Mouse (Mus musculus): ENCODE results near the gene Car11. TPM values are rescaled to one million over a fixed set of nuclear protein-coding genes. Genes with fewer than 3 reads are reported as not detected.

The Car11 gene
- polyA plus RNA-seq, 1 experiment from 2014 or later = 14.9 TPM

DNA sequence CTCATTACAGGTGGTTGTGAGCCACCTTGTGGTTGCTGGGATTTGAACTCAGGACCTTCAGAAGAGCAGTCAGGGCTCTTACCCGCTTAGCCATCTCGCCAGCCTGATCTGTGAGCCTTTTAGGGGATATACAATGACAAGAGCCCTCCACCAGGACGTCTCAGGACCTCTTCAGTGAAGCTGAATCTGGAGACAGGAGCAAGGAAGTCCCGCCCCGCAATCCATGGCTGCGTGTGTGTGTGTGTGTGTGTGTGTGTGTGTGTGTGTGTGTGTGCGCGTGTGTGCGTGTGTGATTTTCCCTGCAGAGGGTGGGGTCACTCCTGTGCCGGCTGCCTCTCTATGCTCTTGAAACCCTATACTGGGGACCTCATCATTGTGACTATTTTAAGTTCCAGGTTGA, 40.2 kb downstream of the Car11 start:
- Histone ChIP-seq H3K9me3 (replicated peaks) (no peaks in the 10 kb centered on the region), H3K4me2 (no peak overlapping the region), H3K27me3 (peaks cover 10% of the 10 kb centered on the region; the same call in 1 of the 2 replicates), H3K4me3 (no peak overlapping the region), H3K36me3 (ENCODE audit: poor library complexity, severe bottlenecking) (no peaks in the 10 kb centered on the region), H3K27ac (no peak overlapping the region), H3K9ac (no peak overlapping the region), H3K4me1 (no peaks in the 10 kb centered on the region)
- ATAC-seq = no peak
- 76% methylated on average over 10 of the region's 10 CpGs for WGBS

DNA sequence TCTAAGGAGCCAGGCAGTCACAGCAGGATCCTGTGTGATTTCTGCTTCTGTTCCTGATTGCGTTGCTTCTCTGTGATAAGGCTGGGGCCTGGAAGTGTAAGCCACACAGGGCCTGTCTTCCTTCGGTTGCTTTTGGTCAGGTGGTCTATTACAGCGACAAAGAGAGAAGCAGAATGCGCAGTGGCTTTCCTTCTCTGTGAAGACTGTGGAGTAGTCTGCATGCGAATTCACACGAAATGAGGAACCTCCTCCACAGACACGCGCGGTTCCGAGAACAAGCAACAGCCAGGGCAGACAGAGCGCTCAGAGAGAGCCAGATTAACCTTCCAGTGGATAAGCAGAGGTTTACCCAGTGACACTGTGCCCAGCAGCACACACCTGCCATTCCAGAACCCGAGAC, 41.7 kb downstream of the Car11 start:
- peaks cover 10% of the 10 kb centered on the region; the same call in 1 of the 2 replicates for H3K27me3 ChIP-seq
- no peak overlapping the region for H3K4me2 ChIP-seq
- ATAC-seq = no peak
- H3K4me1 ChIP-seq = no peaks in the 10 kb centered on the region
- H3K4me3 ChIP-seq = peak overlapping the region; percentile 4; the same call in 1 of the 2 replicates
- H3K9me3 ChIP-seq (replicated peaks) = no peaks in the 10 kb centered on the region
- H3K36me3 ChIP-seq (ENCODE audit: poor library complexity, severe bottlenecking) = no peaks in the 10 kb centered on the region
- H3K27ac ChIP-seq = no peak overlapping the region
- WGBS = 85% methylated on average over 12 of the region's 12 CpGs
- no peak overlapping the region for H3K9ac ChIP-seq

DNA sequence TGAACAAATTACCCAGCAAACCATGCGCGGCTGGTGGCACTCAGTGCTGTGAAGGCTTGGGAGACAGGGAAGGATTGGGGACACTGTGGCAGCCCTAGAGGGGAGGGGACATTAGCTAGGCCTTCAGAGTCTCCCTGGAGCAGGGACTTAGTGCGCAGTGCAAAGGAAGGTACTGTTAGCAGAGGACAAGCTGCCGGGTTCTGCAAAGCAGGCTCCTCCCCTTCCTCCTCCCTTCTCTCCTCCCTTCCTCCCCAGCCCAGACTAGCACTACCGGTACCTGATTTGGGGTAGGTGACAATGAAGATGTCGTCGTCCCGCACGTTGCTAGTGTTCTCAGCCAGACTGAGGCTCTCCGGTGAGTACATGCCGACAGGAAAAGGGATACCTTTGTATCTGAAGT, 42.1 kb downstream of the Car11 start:
- ATAC-seq = no peak; the same call in 1 of the 2 replicates

DNA sequence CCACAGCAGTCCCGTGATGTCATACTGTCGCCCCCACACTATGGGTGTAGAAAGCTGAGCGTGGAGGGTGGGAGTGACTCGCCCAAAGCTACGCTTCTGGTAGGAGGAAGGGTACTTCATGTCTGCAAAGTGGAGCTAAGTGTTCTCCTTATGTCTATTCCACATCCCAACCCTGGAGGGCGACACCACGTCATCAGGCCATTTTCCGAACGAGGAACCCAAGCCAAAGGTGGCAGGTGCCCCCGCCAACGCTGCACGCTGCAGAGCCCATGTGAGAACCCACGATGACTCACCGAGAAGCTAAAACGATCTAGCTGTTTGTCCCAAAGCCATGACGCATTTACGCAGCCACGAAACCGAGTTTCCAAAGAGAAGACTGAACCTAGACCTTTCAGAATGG, 42.7 kb downstream of the Car11 start:
- 32% methylated on average over 19 of the region's 19 CpGs for WGBS
- peak overlapping the region; percentile 16; the same call in 1 of the 2 replicates for H3K4me2 ChIP-seq
- H3K9ac ChIP-seq = no peak overlapping the region
- no peaks in the 10 kb centered on the region for H3K36me3 ChIP-seq (ENCODE audit: poor library complexity, severe bottlenecking)
- ATAC-seq = no peak
- H3K27me3 ChIP-seq = peaks cover 10% of the 10 kb centered on the region; the same call in 1 of the 2 replicates
- no peak overlapping the region; the same call in 1 of the 2 replicates for H3K4me3 ChIP-seq
- no peak overlapping the region for H3K27ac ChIP-seq
- no peaks in the 10 kb centered on the region for H3K4me1 ChIP-seq
- H3K9me3 ChIP-seq (replicated peaks) = peaks cover 5% of the 10 kb centered on the region

More for the DNA sequence above, 42.1 kb downstream of the Car11 start:
- peaks cover 3% of the 10 kb centered on the region for H3K9me3 ChIP-seq (replicated peaks)
- H3K4me1 ChIP-seq = no peaks in the 10 kb centered on the region
- H3K27me3 ChIP-seq = peaks cover 10% of the 10 kb centered on the region; the same call in 1 of the 2 replicates
- no peak overlapping the region for H3K9ac ChIP-seq
- 0 out of 2 replicates have a peak overlapping the region, but pooled peaks have one; percentile 16 for H3K4me2 ChIP-seq
- no peaks in the 10 kb centered on the region for H3K36me3 ChIP-seq (ENCODE audit: poor library complexity, severe bottlenecking)
- H3K27ac ChIP-seq = no peak overlapping the region
- 42% methylated on average over 11 of the region's 11 CpGs for WGBS
- H3K4me3 ChIP-seq = peak overlapping the region; percentile 4; the same call in 1 of the 2 replicates

DNA sequence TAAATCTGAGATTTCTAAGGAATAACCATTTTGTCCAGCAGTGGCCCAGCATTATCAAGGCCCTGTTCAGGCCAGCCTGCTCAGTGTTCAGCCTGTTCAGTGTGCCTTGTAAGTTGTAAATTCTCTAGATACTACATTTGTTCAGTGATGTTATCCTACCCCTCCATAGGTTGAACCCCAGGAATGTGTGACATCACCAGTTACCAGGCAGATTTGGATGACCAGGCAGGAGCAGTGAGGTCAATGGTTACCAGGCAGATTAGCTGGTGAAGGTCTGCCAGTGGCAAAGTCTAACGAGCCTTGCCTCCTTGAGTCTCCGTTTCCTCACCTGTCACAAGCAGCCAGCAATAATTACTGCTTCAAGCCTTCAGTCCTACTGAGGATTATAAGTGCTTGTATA, 44.7 kb downstream of the Car11 start:
- ATAC-seq = no peak
- H3K4me3 ChIP-seq = no peak overlapping the region
- peaks cover 5% of the 10 kb centered on the region for H3K9me3 ChIP-seq (replicated peaks)
- no peaks in the 10 kb centered on the region; the same call in 1 of the 2 replicates for H3K4me1 ChIP-seq
- no peak overlapping the region for H3K9ac ChIP-seq
- peaks cover 10% of the 10 kb centered on the region; the same call in 1 of the 2 replicates for H3K27me3 ChIP-seq
- H3K27ac ChIP-seq = no peak overlapping the region
- 35% methylated on average over 2 of the region's 2 CpGs for WGBS
- no peaks in the 10 kb centered on the region for H3K36me3 ChIP-seq (ENCODE audit: poor library complexity, severe bottlenecking)
- no peak overlapping the region for H3K4me2 ChIP-seq

DNA sequence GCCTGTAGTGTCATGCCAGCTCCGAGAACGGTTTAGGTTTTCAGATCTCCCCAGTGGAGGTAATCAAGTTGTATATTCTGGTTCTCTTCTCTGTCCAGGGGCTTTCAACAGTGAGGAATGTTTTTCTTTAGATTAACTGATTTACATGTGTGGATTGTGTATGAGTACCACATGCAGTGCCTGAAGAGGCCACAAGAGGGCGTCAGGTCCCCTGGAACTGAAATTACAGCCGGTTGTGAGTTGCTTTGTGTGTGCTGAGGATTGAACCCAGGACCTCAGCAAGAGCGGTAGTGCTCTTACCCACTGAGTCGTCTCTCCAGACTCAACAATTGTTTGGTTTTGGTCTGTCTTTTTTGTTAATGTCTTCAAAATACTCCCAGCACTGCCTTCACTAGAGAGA, 46.9 kb downstream of the Car11 start:
- H3K9ac ChIP-seq = no peak overlapping the region
- no peaks in the 10 kb centered on the region; the same call in 1 of the 2 replicates for H3K4me1 ChIP-seq
- 70% methylated on average over 6 of the region's 6 CpGs for WGBS
- no peak for ATAC-seq
- H3K27ac ChIP-seq = no peak overlapping the region
- H3K4me2 ChIP-seq = no peak overlapping the region
- no peak overlapping the region for H3K4me3 ChIP-seq
- peaks cover 10% of the 10 kb centered on the region; the same call in 1 of the 2 replicates for H3K27me3 ChIP-seq
- H3K9me3 ChIP-seq (replicated peaks) = peaks cover 5% of the 10 kb centered on the region
- H3K36me3 ChIP-seq (ENCODE audit: poor library complexity, severe bottlenecking) = no peaks in the 10 kb centered on the region

DNA sequence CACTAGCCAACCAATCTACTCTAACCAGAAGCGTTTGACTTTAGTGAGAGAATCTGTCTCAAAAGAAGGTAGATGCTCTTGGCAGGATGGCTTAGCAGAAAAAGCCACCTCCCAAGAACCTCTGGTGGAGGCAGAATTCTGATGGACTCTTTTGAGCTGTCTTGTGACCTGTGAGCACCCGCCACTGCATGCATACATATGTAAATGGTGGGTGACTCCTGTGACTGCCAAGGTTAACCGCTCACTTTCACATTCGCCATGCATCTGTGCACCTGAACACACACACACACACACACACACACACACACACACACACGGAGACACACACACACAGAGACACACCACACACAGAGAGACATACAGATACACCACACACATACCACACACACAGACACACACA, 47.8 kb downstream of the Car11 start:
- WGBS = 77% methylated on average over 5 of the region's 5 CpGs
- Histone ChIP-seq H3K4me2 (no peak overlapping the region), H3K4me3 (no peak overlapping the region), H3K4me1 (no peaks in the 10 kb centered on the region; the same call in 1 of the 2 replicates), H3K9me3 (replicated peaks) (peaks cover 5% of the 10 kb centered on the region), H3K9ac (no peak overlapping the region), H3K36me3 (ENCODE audit: poor library complexity, severe bottlenecking) (no peaks in the 10 kb centered on the region), H3K27me3 (peaks cover 2% of the 10 kb centered on the region; the same call in 1 of the 2 replicates), H3K27ac (no peak overlapping the region)
- no peak for ATAC-seq

DNA sequence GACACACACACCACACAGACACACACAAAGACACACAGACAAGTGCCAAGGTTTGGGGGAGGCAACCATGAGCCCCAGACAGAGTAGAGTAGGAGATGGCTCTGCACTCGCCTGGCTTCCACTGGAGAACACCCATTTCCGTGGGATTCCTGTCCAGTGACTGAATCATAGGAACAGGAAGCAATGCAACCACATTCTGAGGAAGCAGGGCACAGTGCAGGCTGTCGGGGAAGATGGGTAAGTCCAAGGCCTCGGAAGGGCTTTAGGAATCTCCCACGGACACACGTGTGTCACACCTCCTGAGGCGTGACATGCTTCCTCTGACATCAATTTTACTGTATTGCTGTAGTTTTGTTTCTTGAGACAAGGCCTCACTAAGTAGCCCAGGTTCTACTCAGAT, 48.5 kb downstream of the Car11 start:
- no peak for ATAC-seq

DNA sequence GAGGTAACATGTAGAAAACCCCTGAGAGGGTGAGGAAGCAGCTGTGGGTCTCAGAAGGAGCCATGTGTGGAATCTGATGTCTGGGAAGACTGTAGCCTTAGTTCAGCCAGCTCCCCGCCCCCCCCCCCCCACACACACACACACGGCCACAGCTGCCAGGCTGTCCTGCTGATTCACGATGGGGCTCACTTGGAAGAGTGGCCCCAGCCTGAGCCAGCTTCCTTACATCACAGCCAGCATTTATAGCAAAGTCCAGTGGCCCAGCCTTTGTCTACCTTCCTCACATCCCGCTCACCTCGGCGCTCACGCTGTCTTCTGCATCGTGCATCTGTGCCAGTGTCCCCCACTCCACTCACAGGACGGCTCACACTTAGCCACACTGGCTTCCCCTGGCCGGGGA, 49.8 kb downstream of the Car11 start:
- Histone ChIP-seq H3K4me1 (no peaks in the 10 kb centered on the region; the same call in 1 of the 2 replicates), H3K9me3 (replicated peaks) (peaks cover 5% of the 10 kb centered on the region), H3K36me3 (ENCODE audit: poor library complexity, severe bottlenecking) (no peaks in the 10 kb centered on the region), H3K27ac (no peak overlapping the region), H3K27me3 (no peaks in the 10 kb centered on the region), H3K4me3 (no peak overlapping the region), H3K9ac (no peak overlapping the region), H3K4me2 (no peak overlapping the region)
- ATAC-seq = no peak
- 42% methylated on average over 10 of the region's 10 CpGs for WGBS

More for the DNA sequence above, 48.5 kb downstream of the Car11 start:
- H3K27ac ChIP-seq = no peak overlapping the region; the same call in 1 of the 2 replicates
- H3K9ac ChIP-seq = no peak overlapping the region
- peaks cover 5% of the 10 kb centered on the region for H3K9me3 ChIP-seq (replicated peaks)
- no peaks in the 10 kb centered on the region for H3K27me3 ChIP-seq
- no peak overlapping the region for H3K4me3 ChIP-seq
- H3K36me3 ChIP-seq (ENCODE audit: poor library complexity, severe bottlenecking) = no peaks in the 10 kb centered on the region
- 87% methylated on average over 7 of the region's 7 CpGs for WGBS
- H3K4me1 ChIP-seq = no peaks in the 10 kb centered on the region; the same call in 1 of the 2 replicates
- no peak overlapping the region for H3K4me2 ChIP-seq

DNA sequence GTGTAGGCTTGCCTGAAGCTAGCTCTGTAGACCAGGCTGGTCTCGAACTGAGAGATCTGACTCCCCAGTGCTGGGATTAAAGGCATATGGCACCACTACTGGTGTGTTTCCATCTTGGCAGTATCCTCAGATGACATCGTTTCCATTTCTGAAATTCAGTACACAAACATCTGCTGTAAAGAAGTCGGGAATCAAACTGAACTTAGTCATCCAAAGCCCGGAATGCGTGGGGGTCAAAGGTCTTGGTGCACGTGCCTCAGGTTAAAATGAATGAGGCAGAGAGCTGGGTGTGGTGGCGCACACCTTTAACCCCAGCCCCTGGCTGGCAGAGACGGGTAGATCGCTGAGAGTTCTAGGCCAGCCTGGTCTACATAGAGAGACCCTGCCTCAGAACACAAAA, 50.5 kb downstream of the Car11 start:
- Histone ChIP-seq H3K4me3 (no peak overlapping the region), H3K4me2 (no peak overlapping the region), H3K27me3 (no peaks in the 10 kb centered on the region), H3K9ac (no peak overlapping the region), H3K9me3 (replicated peaks) (peaks cover 5% of the 10 kb centered on the region), H3K4me1 (no peaks in the 10 kb centered on the region; the same call in 1 of the 2 replicates), H3K36me3 (ENCODE audit: poor library complexity, severe bottlenecking) (no peaks in the 10 kb centered on the region), H3K27ac (no peak overlapping the region)
- WGBS = 81% methylated on average over 9 of the region's 9 CpGs
- ATAC-seq = no peak

Other genes starting within 250 kb of the Car11 start
- gene Ftl1, start 240.0 kb upstream of the Car11 start, polyA plus RNA-seq (2015; fragmentation: Nextera tagmentation; extraction: Ambion mirVana) = 6,730 and 6,791 TPM in 2 replicates
- gene Bax, start 232.9 kb upstream of the Car11 start, polyA plus RNA-seq (2015; fragmentation: Nextera tagmentation; extraction: Ambion mirVana) = 243 and 272 TPM in 2 replicates
- gene Tulp2, start 218.0 kb upstream of the Car11 start, polyA plus RNA-seq (2015; fragmentation: Nextera tagmentation; extraction: Ambion mirVana) = 0.11 and 0.22 TPM in 2 replicates
- gene Gm45808, start 213.0 kb upstream of the Car11 start, polyA plus RNA-seq (2015; fragmentation: Nextera tagmentation; extraction: Ambion mirVana) = 0.26 TPM in 1 of 2 replicates, not detected in the other
- 2.7 and 3.1 TPM in 2 replicates for gene Dhdh, start 211.0 kb upstream of the Car11 start, polyA plus RNA-seq (2015; fragmentation: Nextera tagmentation; extraction: Ambion mirVana)
- 73.2 and 85.4 TPM in 2 replicates for gene Nucb1, start 189.4 kb upstream of the Car11 start, polyA plus RNA-seq (2015; fragmentation: Nextera tagmentation; extraction: Ambion mirVana)
- 13.5 and 15.3 TPM in 2 replicates for gene Ppp1r15a, start 173.6 kb upstream of the Car11 start, polyA plus RNA-seq (2015; fragmentation: Nextera tagmentation; extraction: Ambion mirVana)
- gene Plekha4, start 173.5 kb upstream of the Car11 start, polyA plus RNA-seq (2015; fragmentation: Nextera tagmentation; extraction: Ambion mirVana) = 0.28 and 0.50 TPM in 2 replicates
- 0.14 TPM in 1 of 2 replicates, not detected in the other for gene Hsd17b14, start 144.9 kb upstream of the Car11 start, polyA plus RNA-seq (2015; fragmentation: Nextera tagmentation; extraction: Ambion mirVana)
- gene Bcat2, start 129.7 kb upstream of the Car11 start, polyA plus RNA-seq (2015; fragmentation: Nextera tagmentation; extraction: Ambion mirVana) = 18.9 and 23.7 TPM in 2 replicates
- gene Fgf21, start 84.4 kb upstream of the Car11 start, polyA plus RNA-seq (2015; fragmentation: Nextera tagmentation; extraction: Ambion mirVana) = 0.19 TPM in 1 of 2 replicates, not detected in the other
- not detected in 2 replicates for gene Fut1, start 82.6 kb upstream of the Car11 start, polyA plus RNA-seq (2015; fragmentation: Nextera tagmentation; extraction: Ambion mirVana)
- gene Izumo1, start 78.0 kb upstream of the Car11 start, polyA plus RNA-seq (2015; fragmentation: Nextera tagmentation; extraction: Ambion mirVana) = 0.10 TPM in 1 of 2 replicates, not detected in the other
- gene Rasip1, start 72.4 kb upstream of the Car11 start, polyA plus RNA-seq (2015; fragmentation: Nextera tagmentation; extraction: Ambion mirVana) = 5.7 TPM in 2 replicates
- gene Mamstr, start 59.9 kb upstream of the Car11 start, polyA plus RNA-seq (2015; fragmentation: Nextera tagmentation; extraction: Ambion mirVana) = 1.8 and 3.8 TPM in 2 replicates
- 0.25 TPM in 1 of 2 replicates, not detected in the other for gene Fut2, start 33.4 kb upstream of the Car11 start, polyA plus RNA-seq (2015; fragmentation: Nextera tagmentation; extraction: Ambion mirVana)
- gene Ntn5, start 15.8 kb upstream of the Car11 start, polyA plus RNA-seq (2015; fragmentation: Nextera tagmentation; extraction: Ambion mirVana) = 0.15 TPM in 1 of 2 replicates, not detected in the other
- gene Sec1, start 5.4 kb upstream of the Car11 start, polyA plus RNA-seq (2015; fragmentation: Nextera tagmentation; extraction: Ambion mirVana) = 0.16 and 0.17 TPM in 2 replicates
- 2.5 and 3.0 TPM in 2 replicates for gene Dbp, start 5.2 kb downstream of the Car11 start, polyA plus RNA-seq (2015; fragmentation: Nextera tagmentation; extraction: Ambion mirVana)
- gene Rpl18, start 15.6 kb downstream of the Car11 start, polyA plus RNA-seq (2015; fragmentation: Nextera tagmentation; extraction: Ambion mirVana) = 808 and 823 TPM in 2 replicates
- 25.3 and 29.7 TPM in 2 replicates for gene Sphk2, start 18.2 kb downstream of the Car11 start, polyA plus RNA-seq (2015; fragmentation: Nextera tagmentation; extraction: Ambion mirVana)
- 1.3 TPM in 2 replicates for gene Fam83e, start 21.4 kb downstream of the Car11 start, polyA plus RNA-seq (2015; fragmentation: Nextera tagmentation; extraction: Ambion mirVana)
- gene Spaca4, start 26.0 kb downstream of the Car11 start, polyA plus RNA-seq (2015; fragmentation: Nextera tagmentation; extraction: Ambion mirVana) = not detected in 2 replicates
- gene Lmtk3, start 83.9 kb downstream of the Car11 start, polyA plus RNA-seq (2015; fragmentation: Nextera tagmentation; extraction: Ambion mirVana) = 12.4 and 13.1 TPM in 2 replicates
- 4.1 and 4.4 TPM in 2 replicates for gene Sult2b1, start 84.8 kb downstream of the Car11 start, polyA plus RNA-seq (2015; fragmentation: Nextera tagmentation; extraction: Ambion mirVana)
- gene Cyth2, start 114.7 kb downstream of the Car11 start, polyA plus RNA-seq (2015; fragmentation: Nextera tagmentation; extraction: Ambion mirVana) = 314 and 335 TPM in 2 replicates
- gene Kcnj14, start 124.9 kb downstream of the Car11 start, polyA plus RNA-seq (2015; fragmentation: Nextera tagmentation; extraction: Ambion mirVana) = 0.45 and 0.49 TPM in 2 replicates
- gene Grwd1, start 131.1 kb downstream of the Car11 start, polyA plus RNA-seq (2015; fragmentation: Nextera tagmentation; extraction: Ambion mirVana) = 49.2 and 53.6 TPM in 2 replicates
- 31.6 and 33.9 TPM in 2 replicates for gene Kdelr1, start 172.9 kb downstream of the Car11 start, polyA plus RNA-seq (2015; fragmentation: Nextera tagmentation; extraction: Ambion mirVana)
- gene Grin2d, start 178.5 kb downstream of the Car11 start, polyA plus RNA-seq (2015; fragmentation: Nextera tagmentation; extraction: Ambion mirVana) = 0.48 TPM in 2 replicates
- gene Syngr4, start 196.9 kb downstream of the Car11 start, polyA plus RNA-seq (2015; fragmentation: Nextera tagmentation; extraction: Ambion mirVana) = 0.62 and 0.92 TPM in 2 replicates
- gene Tmem143, start 197.1 kb downstream of the Car11 start, polyA plus RNA-seq (2015; fragmentation: Nextera tagmentation; extraction: Ambion mirVana) = 3.7 and 4.3 TPM in 2 replicates
- gene Emp3, start 221.6 kb downstream of the Car11 start, polyA plus RNA-seq (2015; fragmentation: Nextera tagmentation; extraction: Ambion mirVana) = 13.2 and 16.6 TPM in 2 replicates
- 2.5 and 3.5 TPM in 2 replicates for gene Ccdc114, start 224.2 kb downstream of the Car11 start, polyA plus RNA-seq (2015; fragmentation: Nextera tagmentation; extraction: Ambion mirVana)